Mouse (Mus musculus) embryonic fibroblast, embryonic 13.5 days (primary cell): Measurements from ENCODE around the gene Cbarp.

ENCODE experiments used
- CTCF ChIP-seq: IDR thresholded peaks from 2 replicates; pipeline ENCODE4 v1.5.1; 2011; ENCODE audit warnings: mild to moderate bottlenecking, control low read depth, low read length, moderate library complexity, borderline replicate concordance; ENCODE audit not compliant: insufficient read depth
- POLR2A ChIP-seq: IDR thresholded peaks from 2 replicates; pipeline ENCODE4 v1.6.1; 2011; ENCODE audit warnings: low read depth, mild to moderate bottlenecking, control low read depth, low read length, moderate library complexity

DNA sequence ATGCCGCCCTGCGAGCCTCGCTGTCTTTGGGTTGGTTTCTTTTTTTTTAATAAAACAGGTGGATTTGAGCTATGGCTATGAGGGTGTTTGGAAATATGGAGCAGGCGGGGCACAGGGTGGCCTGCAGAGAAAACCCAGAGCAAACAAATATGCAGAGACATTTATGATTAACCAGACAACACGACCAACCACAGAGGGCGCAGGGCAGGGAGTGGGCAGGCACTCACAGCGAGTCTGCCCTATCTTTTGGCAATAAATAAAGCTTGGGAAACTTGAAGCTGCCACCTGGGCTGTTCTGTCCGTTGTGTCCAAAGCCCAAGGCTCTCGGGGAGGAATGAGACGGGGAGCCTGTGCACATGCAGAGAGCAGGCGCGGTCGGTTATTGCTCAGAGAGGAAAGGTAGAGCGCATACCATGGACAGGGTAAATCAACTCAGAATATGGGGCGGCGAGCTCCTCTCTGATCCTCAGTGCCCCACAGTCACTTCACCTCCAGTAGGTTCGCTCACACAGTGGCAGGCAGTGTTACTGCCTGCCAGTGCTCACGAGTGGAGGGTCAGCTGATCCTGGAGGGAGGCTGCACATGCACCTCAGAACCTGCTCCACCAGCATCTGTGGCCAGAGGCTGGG is 10.1 kb downstream of the Cbarp start:
- TF ChIP-seq CTCF (no peak), POLR2A (no peak; the same call in 1 of the 2 replicates)
